Mouse (Mus musculus) ovary, postnatal 36 days (tissue): ENCODE data around the gene Utp6.
"Not testable (repeated sequence)": the region's sequence is repeated elsewhere in the genome, so short reads cannot be mapped to it uniquely, and the experiment has no call there.

Experiments
- DNase-seq: peaks from one replicate; pipeline ENCODE4 v3.0.0; 2022; ENCODE audit warnings: low spot score, mixed read lengths

Utp6 gene

DNA sequence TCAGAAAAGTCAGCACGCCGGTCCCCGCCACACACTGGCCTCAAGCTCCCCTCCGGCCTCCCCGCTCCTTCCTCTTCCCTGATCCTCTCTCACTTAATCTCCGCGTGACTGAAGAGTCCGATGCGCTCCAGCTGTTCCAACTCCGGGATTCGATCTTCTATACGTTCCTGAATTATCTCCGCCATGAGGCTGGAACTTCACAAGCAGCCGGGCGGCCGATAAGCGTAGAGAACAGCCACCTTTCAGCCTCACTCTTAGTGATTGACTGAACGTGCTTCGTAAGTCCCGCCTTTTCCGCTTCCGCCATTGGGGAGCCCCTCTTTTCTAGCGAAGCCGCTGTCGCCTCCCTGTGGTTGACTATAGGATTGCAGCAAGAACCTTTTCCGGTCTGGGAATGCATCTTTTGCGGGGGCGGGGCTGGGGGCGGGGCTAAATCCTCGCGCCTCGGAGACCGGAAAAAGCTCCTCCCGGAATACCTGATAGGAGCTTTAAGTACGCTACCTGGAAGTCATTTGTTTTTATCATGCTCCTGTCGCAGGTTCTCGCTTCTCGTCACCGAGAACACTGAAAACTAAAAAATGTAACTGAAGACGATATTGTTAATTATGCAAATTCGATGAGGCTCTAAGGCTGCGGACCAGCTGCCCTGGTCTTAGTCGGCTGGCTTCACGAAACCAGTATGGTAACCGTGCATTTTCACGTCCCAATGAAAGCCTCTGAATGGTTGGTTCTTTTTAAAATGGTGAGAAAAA is at the start of gene Utp6:
Utp6 (minus strand) TSS at position 266 of the 752 bp plus-strand sequence.
- DNase-seq: peak; percentile 97

DNA sequence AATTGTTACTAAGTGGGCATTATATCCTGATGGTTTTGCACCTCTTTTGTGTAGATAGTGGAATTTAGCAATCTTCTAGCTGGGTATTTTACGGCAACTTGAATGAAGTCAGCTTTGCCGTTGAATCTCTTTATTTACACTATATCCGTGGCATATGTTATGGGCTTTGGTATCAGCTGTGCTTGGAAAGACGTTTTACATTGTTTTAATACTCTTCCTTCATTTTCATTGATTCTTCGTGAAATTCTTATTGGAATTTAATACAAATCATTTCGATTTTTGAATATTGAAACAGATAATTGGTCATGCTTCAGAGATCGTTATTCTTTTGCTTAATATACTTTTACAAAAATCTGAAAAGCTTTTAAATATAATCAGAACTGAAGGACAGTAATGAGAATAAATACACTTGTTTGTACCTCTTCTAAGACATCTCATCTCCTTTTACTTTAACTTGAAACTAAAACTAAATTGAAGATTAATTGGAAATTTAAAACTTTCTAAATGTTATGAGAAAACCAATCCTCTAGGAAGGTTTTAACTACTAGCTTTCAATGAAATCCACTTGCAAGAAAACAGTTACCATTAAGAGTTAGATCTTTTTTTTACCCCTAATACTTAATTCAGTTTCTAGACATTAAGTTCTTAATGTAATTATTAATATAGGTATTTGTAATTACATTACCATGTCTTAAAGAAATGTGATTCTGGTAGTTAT is 32.2 kb upstream of the Utp6 start:
- no peak for DNase-seq

DNA sequence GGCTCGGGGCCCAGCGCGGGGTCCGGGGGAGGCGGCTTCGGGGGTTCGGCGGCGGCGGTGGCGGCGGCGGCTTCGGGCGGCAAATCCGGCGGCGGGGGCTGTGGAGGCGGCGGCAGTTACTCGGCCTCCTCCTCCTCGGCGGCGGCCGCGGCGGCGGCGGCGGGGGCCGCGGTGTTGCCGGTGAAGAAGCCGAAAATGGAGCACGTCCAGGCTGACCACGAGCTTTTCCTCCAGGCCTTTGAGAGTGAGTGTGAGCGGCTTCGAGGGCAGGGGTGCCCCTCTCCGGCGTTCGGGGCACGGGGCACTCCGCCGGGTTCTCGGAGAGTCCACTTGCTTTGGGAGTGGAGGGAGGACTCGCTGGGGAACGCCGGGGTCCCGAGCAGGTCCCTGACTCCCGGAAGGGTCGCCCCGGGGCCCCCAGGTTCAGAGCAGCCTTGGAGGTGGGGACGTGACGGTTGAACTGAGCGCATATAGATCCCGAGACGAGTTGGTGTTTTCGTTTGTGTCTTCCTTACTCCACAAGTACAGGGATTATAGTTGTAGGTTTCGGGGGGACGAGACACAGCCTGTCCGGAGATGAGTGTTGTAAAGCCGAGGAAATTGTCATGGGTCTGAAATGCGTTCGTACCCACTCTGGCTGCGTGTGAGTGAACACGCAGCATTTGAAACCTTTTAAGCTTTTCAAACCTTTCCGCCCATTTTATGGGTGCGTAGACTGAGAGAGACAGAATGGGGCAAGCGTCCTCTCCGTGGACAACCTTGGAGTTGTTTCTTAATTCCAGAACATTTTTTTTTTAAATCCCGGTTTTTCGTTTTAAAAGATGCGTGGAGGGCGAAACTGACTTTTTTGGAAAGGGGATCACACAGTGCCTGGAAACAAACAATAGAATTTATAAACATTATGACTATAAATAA is 31.4 kb upstream of the Utp6 start:
- no peak for DNase-seq

DNA sequence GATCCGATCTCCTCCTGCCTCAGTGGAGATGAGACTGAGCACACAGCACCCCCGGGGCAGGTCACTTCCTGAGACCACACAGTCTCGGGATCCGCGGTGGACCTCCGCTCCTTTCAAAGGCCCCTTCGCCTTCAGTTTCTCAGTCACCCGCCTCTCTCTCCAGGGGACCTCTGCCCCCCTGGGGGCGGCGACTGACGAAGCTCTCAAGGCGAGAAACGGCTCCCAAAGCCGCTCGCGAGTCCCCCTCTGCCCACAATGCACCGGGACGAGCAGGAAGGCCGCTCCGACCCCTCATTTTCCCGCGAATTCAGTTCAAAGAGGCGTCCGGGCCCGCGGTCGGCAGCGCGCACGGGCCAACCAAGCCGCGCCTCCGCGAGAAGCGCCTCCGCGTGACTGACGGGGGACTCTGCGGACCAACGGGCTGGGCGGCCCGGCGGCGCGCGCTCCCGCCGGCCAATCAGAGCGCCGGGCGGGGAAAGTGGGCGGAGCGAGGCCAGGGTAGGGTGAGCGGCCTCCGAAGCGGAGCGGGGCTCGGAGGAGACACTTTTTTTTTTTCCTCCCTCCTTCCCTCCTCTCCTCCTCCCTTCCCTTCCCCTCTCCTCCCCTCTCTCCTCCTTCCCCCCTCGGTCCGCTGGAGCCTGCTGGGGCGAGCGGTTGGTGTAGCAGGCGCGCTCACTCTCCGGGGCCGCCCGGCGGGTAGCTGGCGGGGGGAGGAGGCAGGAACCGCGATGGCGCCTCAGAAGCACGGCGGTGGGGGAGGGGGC is 30.6 kb upstream of the Utp6 start, which contains the start of gene Suz12:
Suz12 (plus strand) TSS at position 515 of the 764 bp plus-strand sequence.
- DNase-seq: peak; percentile 97

DNA sequence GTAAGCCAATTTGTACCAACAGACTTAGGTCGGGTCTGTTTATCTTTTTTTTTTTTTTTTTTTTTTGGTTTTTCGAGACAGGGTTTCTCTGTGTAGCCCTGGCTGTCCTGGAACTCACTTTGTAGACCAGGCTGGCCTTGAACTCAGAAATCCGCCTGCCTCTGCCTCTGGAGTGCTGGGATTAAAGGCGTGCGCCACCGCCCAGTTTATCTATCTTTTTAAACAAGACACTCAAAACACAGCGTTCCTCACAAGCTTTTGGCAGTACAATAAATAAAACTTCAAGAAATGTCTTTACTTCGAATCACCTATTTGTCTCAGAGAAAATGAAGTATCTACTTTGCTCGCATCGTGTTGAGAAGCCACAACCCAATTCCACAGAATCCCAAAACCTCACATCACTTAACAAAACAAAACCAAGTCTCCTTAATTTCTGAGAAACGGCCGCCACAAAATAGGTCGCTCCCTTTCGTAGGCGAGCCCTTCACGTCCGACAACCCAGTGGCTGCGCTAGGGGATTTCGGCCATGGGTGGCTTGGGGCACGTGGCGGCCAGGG is 29.9 kb upstream of the Utp6 start:
- DNase-seq: no peak

DNA sequence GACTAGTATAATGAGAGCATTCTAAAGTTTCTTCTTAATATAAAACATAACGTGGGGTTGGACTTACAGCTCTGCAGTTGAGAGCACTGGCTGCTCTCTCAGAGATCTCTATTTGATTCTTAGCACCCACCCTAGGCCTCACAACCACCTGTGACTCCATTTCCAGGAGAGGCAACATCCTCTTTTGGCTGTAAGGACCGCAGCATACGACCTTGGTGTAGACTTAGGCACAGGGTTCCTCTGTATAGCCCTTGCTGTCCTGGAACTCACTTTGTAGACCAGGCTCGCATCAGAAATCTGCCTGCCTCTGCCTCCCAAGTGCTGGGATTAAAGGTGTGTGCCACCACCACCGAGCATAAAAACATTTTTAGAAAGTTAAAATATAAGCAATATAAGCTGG is 29.4 kb upstream of the Utp6 start:
- DNase-seq: no peak

DNA sequence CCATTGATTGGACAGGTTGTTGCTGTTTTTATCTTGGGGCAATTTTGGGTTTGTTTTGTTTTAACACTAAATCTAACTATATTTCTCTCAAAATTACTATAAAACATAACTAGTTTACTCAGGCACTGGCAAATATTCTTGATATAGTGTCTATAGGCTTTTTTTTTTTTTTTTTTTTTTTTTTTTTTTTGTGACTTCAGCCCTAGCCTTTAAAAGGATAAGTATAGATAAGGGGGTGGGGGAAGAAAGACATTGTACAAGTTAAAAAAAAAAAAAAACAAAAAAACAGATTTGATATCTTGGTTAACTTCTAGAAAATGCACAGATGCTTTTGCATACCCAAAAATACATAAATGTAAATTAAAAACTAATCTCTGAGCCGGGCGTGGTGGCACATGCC is 27.9 kb upstream of the Utp6 start:
- DNase-seq: no peak

DNA sequence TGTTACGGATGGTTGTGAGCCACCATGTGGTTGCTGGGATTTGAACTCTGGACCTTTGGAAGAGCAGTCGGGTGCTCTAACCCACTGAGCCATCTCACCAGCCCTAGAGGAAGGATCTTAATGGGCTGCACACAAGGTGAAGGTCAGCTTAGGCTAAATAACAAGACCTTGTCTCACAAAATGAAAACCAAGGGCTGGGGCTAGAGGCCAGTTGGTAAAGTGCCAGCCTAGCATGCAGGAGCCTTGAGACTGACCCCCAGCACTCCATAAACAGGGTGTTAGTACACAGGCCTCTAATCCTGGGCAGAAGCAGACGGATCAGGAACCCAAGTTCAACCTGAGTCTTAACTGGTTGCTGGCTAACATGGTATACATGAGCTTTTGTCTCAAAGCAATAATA is 25.7 kb upstream of the Utp6 start:
- DNase-seq: peak; percentile 41

DNA sequence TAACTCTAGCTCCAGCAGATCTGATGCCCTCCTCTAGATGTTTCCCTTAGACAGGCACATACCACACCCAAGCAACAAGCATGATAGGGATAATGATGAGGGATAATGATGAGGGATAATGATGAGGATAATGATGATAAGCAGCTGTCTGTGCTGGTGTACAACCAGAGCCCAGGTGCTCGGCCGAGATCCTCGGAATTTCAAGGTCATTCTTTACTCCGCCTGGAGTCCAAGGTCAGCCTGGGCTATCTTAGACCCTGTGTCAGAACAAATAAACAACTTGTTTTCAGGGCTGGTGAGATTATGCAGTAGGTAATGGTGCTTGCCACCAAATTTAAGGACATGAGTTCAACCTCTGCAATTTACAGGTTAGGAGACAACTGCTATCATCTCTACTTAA is 24.7 kb upstream of the Utp6 start:
- DNase-seq: no peak

DNA sequence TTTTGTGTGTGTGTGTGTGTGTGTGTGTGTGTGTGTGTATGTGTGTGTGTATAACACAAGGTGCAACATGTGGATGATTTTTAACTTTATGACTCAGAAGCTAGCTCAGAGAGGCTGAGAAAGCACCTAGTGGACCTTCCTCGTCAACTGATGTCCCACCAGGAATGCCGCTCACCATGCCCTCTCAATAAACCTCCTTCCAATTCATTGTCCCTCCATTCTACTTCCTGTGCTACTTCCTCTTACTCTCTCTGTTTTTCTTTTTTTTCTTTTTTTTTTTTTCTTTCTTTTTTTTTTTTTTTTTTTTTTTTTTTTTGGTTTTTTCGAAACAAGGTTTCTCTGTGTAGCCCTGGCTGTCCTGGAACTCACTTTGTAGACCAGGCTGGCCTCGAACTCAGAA is 15.6 kb upstream of the Utp6 start:
- DNase-seq: not testable (repeated sequence)

DNA sequence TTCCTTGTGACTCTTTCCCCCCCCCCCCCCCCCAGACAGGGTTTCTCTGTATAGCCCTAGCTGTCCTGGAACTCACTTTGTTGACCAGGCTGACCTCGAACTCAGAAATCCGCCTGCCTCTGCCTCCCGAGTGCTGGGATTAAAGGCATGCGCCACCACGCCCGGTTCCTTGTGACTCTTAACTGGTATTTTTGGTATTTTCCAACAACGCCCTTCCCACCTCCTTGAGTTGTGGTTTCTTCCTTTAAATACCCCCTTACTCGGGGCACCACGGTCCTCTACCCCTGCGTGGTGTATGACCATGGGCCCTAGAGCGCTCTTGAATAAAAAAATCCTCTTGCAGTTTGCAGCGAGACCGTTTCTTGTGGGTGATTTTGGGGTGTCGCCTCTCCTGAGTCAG is 14.9 kb upstream of the Utp6 start:
- not testable (repeated sequence) for DNase-seq

DNA sequence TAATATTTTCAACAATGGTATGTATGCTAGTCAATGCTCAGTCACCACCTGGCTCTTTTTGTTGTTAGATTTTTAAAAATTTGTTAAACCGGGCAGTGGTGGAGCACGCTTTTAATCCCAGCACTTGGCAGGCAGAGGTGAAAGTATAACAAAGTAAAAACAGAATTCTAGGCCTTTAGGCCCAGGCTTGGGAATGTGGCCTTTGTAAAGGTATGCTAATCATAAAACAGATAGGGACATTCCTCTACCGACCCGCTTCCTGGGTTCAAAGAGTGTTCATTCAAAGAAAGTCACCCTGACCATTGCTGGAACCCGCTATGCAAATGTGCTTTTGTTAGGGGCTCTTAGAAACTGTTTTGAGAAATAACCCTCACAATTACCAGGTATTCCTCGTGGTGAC is 14.5 kb upstream of the Utp6 start:
- DNase-seq: not testable (repeated sequence)

DNA sequence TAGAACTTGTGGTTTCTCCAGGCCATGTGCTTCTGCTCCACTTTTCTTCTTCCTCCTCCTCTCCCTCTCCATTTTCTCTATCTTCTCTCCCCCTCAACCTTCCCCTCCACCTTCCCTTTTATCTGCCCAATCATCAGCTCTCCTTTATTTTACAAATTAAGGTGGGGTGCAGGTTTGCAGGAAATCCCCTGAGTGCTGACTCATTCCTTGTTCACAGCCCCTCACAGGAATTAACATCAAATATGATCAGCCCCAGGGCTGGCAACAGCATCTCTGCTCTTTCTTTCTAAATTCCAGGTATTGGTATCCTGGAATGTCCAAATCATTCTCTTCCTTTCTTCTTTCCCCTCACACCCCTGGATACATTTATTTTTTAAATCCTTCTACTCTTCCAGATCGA is 14.0 kb upstream of the Utp6 start:
- DNase-seq: no peak

DNA sequence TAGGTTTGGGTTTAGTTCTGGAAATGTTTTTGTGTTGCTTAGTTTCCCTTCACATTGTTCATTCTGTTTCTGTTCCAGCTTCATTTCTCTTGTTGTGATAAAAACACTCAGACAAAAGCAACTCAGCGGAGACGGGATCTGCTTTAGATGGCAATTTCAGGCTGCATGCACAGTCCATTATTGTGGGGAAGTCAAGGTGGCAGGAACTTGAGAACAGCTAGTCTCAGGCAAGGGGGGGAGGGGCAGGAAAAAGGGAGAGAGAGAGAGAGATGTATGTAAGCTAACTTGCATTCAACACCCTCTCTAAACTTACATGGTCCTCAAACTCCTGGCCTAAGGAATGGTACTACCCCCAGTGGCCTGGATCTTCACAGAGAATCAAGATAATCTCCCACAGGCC is 13.2 kb upstream of the Utp6 start:
- no peak for DNase-seq

DNA sequence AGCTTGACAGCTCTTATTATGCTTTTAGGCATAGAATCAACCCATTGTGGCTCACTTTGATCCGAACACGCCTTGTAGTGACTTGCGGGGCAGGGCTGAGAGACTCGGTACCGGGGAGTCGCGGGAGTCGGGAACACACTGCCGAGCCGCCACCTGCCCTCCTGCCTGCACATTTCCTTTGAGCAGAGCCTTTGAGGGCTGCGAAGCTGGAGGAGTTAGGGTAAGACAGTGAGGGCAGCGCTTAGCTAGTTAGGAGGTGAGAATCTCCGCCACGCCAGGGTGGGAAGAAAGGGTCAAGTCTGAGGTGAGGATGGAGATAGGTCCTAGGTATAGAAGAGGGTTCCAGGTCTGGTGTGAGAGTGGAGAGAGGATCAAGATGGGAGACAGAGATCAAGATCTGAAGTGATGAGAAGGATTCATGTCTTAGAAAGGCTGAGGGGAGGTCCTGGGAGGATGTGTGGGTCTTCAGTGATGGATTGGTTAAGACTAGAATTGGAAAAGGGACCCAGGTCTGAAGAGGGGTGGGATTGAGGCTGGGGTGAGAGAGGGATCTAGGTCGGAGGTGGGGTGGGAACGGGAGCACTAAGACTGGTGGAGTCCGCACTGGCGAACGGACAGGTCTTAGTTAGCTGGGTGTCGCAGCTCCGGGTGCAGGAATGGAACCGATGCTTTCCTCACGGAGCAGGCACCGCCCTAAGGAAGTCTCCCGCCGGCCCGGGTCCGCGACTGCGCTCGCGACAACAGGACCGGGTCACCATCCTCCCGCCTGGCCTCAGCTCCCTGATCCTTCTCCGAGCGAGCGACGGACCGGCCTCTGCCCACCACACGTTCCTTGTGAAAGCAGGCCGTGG is 11.7 kb upstream of the Utp6 start:
- DNase-seq: peak; percentile 27

DNA sequence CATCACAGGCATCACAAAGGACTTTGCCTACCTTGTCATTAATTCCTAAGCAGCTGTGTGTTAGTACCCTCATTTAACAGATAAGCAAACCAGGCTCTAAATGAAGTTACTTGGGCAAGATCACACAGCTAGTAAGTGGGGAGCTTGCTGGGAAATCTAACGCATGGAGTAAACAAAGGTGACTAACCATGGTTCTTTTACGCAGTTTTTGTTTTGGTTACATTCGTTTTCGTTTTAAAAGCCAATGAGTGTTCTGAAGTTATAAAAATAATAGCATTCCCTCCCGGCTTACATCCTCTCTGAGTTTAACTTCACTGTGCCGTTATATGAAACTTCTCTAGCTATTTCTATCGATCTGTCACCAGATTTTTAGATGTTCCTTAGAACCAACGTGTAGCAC is 10.9 kb upstream of the Utp6 start:
- DNase-seq: no peak

DNA sequence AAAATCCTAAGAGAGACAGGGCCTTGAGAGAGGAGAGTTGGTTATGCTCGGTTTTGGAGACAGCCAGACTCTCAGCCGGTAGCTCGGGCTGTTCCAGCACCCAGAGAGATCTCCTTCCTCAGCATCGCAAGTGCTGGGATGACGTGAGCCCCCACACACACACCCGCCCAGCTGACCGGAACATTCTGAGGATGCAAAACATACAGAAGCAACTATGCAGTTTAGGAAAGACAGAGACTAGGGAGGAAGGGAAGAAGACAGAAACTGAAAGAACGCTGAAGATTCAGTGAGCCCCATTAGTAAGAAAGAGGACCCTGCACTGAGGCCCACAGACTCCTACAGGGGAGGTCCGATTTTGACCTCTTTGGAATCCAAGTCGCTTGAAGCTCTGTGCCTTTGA is 5.6 kb upstream of the Utp6 start:
- DNase-seq: no peak

DNA sequence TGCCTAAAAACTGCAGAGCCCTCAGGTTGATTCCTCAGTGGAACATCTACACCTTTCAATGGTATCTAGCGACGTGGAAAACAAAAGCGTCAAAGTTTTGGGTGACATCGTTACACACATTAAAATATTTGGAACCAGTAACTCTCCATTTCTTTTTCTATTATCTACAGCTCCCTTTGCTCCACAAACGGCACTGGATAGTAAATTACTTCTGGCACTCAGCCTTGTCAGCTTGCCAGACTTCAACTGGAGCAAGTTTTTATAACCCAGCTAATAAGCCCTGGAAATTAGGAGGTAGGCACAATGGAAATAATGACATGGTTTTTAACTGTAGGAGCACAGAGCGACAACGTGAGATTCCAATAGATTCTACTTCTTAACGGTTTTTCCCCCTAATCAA is 3.7 kb upstream of the Utp6 start:
- no peak for DNase-seq

DNA sequence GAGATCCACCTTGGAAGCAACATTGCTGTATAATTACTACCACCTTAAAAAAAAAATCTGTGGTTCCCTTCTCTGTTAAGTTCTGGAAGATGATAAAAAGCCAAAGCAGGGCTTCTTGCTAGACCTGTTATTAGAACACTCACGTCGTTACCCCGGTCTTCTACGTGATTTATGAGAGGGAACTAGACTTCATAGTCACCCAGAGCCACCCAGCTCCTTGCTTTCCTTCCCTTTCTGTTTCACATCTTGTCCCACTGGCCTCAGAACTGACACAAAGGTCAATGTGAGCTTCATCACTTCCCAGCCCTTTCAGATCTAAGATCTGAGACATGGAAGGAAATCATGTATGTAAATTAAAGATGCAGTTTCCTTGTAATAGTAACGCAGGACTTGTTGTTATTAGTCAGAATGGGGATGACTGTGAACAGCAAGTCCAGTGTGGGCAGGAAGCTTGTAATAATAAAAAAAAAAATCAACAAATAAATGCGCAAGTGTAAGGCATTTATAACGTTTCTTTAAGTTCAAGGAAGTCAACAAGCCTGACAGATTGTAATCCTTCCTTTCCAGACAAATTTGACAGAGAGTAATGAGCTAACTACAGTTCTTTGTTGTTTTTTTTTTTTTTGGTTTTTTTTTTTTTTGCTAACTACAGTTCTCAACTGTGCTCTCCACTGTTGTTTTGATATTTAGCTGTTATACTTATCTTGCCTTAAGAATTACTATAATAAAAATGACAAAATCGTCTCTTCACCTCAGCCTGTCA is 1.2 kb upstream of the Utp6 start:
- DNase-seq: no peak

DNA sequence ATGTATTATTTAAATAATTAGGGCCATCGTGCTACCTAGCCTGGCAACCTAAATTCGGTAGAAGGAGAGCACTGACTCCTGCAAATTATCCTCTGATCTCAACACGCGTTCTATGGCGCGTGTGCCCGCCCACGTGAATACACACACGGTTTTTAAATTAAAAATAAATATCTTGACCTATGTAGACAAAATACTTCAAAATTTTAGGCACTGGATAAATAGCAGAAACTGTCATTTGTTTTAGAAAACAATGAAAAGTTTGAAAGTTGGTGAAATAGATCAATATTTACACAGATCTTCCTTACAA is 640 bp upstream of the Utp6 start:
- DNase-seq: no peak
